Mouse (Mus musculus) bone marrow, adult 2 months (tissue): ENCODE measurements at regions not wholly inside any gene's neighbourhood (a gene's known extent, or its start where the extent isn't known, plus 50 kb on each side); places are given as distances from the start of the nearest gene placed in this dataset.

ENCODE experiments used
- H3K27ac ChIP-seq: fragments of 200-500 bp; 2 replicates; pipeline ENCODE4 v1.5.1; 2012; ENCODE audit warnings: low read depth, mild to moderate bottlenecking, control low read depth, inconsistent platforms, low read length; ENCODE audit not compliant: control insufficient read depth, poor library complexity, insufficient read depth
- H3K4me1 ChIP-seq: fragments of 200-500 bp; 2 replicates; pipeline ENCODE4 v1.6.1; 2011; ENCODE audit warnings: low read length; ENCODE audit not compliant: control insufficient read depth, insufficient read depth
- H3K4me3 ChIP-seq: fragments of 200-500 bp; replicated peaks from 2 replicates; pipeline ENCODE3; 2011; ENCODE audit warnings: mild to moderate bottlenecking, low read depth, low read length, control low read depth; ENCODE audit not compliant: control insufficient read depth
- CTCF ChIP-seq: fragments of 200-500 bp; IDR thresholded peaks from 2 replicates; pipeline ENCODE4 v1.5.1; 2011; ENCODE audit warnings: low read length, control low read depth; ENCODE audit not compliant: control insufficient read depth, insufficient read depth
- POLR2A ChIP-seq: fragments of 200-500 bp; IDR thresholded peaks from 2 replicates; pipeline ENCODE4 v1.6.1; 2011; ENCODE audit warnings: low read depth, mild to moderate bottlenecking, control low read depth, low read length, borderline replicate concordance; ENCODE audit not compliant: control insufficient read depth
- WGBS: fragments of 180-500 bp; shearing (Covaris S2); methylation state at CpG from one replicate; pipeline ENCODE4 v1.1.7; 2018; 5-methylcytosine and 5-hydroxymethylcytosine counted together

GRCm38 (mm10) chr4:125932036-125932756 lies 92.2 kb upstream of the Csf3r start:
- TF ChIP-seq POLR2A: no peak
- TF ChIP-seq CTCF: no peak
- Histone ChIP-seq H3K27ac (no peak overlapping the region), H3K4me3 (no peak overlapping the region), H3K4me1 (no peaks in the 10 kb centered on the region; the same call in 1 of the 2 replicates)
- WGBS: 78% methylated on average over 22 of the region's 22 CpGs

DNA sequence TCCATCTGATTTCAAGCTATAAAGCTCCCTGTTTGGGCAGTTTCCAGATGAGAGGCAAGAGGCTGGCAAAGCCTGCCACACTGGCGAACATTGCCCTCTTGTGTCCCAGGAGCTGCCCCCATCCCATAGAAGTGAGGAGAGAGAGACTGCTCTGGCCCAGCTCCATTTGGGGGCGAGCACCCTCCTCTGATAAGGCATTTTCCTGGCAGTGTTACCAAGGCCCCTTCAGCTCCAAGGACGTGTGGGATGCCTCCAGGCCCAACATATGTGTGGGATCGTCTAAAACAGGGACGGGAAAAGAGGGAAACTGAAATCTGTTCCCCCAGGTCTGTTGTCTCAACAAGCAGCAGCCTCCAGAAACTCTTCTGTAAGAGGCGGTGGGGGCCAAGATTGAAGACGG lies 88.0 kb upstream of the Csf3r start:
- no peak overlapping the region for H3K27ac ChIP-seq
- TF ChIP-seq CTCF (no peak), POLR2A (no peak)
- WGBS: 74% methylated on average over 7 of the region's 7 CpGs
- no peaks in the 10 kb centered on the region for H3K4me1 ChIP-seq
- H3K4me3 ChIP-seq: no peak overlapping the region

DNA sequence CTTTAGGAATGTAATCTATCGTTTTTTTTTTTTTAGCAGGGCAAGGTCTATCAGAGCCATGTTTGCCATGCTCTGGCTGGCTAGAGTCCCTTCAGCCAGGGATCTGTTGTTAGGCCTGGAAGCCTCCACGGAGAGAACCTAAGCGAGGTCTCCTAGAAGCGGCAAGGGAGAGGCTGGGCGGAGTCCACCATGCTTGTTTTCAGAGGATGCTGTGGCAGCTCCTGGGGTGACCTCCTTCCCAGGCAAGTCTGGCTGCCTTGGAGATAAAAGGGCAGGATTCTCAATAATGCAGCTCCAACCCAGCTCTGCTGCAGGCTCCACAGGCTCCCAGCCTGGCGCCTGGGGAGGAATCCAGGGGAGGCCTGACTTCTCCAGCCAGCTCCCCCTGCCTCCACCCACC lies 86.2 kb upstream of the Csf3r start:
- Histone ChIP-seq H3K27ac (no peak overlapping the region), H3K4me3 (no peak overlapping the region), H3K4me1 (no peaks in the 10 kb centered on the region)
- 57% methylated on average over 6 of the region's 6 CpGs for WGBS
- no peak for TF ChIP-seq CTCF

GRCm38 (mm10) chr4:125941266-125941665 lies 83.1 kb upstream of the Csf3r start:
- Histone ChIP-seq H3K27ac (no peak overlapping the region), H3K4me1 (no peaks in the 10 kb centered on the region), H3K4me3 (no peak overlapping the region)
- TF ChIP-seq CTCF (no peak), POLR2A (no peak)
- 53% methylated on average over 5 of the region's 5 CpGs for WGBS

GRCm38 (mm10) chr4:125941916-125942315 lies 82.4 kb upstream of the Csf3r start:
- WGBS: 46% methylated on average over 3 of the region's 3 CpGs

GRCm38 (mm10) chr4:125945062-125945461 lies 79.3 kb upstream of the Csf3r start:
- Histone ChIP-seq H3K4me3 (no peak overlapping the region), H3K4me1 (no peaks in the 10 kb centered on the region), H3K27ac (no peak overlapping the region)
- 56% methylated on average over 2 of the region's 2 CpGs for WGBS
- TF ChIP-seq CTCF (no peak), POLR2A (no peak)

More at GRCm38 (mm10) chr4:125941916-125942315, 82.4 kb upstream of the Csf3r start:
- no peak overlapping the region for H3K4me3 ChIP-seq
- no peak for TF ChIP-seq CTCF
- TF ChIP-seq POLR2A: no peak
- H3K4me1 ChIP-seq: no peaks in the 10 kb centered on the region
- no peak overlapping the region for H3K27ac ChIP-seq

- 41% methylated on average over 9 of the region's 9 CpGs for WGBS
- no peaks in the 10 kb centered on the region for H3K4me1 ChIP-seq
- no peak for TF ChIP-seq CTCF
- no peak for TF ChIP-seq POLR2A
- H3K27ac ChIP-seq: no peak overlapping the region
- no peak overlapping the region for H3K4me3 ChIP-seq
These were observed 64.9 kb upstream of the Csf3r start for GRCm38 (mm10) chr4:125959426-125959825.

DNA sequence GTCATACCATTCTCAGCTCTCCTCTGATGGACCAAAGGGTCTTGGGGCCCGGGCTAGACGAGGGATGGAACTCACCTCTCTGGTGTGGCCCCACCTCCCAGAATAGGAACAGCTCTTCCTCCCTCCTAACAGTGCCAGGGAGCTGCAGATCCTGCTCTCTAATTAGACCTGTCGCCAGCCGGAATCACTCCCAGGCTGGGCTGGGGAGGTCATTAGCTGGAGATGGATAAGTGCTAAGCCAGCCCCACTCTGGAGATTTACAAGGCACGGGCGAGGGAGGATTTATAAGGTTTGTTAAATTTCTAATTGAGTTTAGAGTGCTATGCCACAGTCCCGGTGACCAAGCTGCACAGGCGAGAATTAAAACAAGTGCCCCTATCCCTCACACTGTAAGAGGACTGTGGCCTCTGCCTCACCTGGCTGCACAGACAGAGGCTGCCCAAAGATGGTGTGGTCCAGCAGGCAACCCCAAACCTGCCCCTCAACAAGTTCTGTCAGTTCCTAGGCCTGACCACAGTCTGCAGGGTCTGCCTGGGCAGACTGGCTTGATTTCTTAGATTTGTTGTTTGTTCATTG lies 63.6 kb upstream of the Csf3r start:
- WGBS: 62% methylated on average over 8 of the region's 8 CpGs
- TF ChIP-seq POLR2A (no peak), CTCF (no peak)

More for the DNA sequence above, 63.6 kb upstream of the Csf3r start:
- Histone ChIP-seq H3K27ac (no peak overlapping the region), H3K4me1 (no peaks in the 10 kb centered on the region), H3K4me3 (no peak overlapping the region)
